Mouse (Mus musculus): ENCODE measurements around the gene Ccr1l1.

Ccr1l1 gene

DNA sequence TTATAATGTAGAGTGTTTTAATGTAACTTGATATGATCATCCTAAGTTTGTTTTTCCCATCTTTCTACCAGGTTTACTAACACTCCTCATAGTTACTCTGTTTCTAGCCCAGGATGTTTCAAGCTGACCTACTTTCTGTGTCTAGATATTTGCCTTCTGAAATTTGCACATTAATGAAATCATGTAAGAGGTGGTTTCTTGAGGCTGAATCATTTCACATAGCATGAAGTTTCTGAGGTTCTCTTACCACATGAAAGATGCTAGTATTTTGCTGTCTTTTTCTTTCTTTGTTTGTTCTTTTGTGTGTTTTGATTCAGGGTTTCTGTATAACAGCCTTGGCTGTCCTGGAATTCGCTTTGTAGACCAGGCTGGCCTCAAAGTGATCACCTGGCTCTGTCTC lies 18.0 kb downstream of the Ccr1l1 start:
- DNase-seq (ENCODE audit: low spot score) = no peak

DNA sequence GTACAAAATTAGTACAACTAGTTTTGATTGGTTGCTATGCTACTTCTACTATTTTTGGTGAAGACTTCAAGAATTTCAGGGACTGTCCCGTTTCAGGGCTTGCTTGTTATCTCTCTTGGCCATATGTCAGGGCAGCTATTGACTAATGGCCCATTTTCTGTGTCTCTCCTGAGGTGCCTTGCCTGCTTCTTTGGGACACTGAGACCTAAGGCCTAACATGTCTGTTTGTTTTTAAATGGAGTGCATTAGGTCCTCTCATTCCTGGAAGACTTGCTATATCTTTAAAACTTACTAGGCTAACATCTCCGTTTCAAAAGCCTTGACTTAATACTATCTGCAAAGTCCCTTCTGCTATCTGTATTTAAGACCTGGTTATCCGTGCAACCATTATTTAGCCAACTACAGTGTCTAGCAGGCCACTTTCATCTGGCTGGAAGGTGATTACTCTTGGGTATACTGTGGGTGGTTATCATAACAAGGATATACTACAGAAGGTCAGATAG lies 20.2 kb downstream of the Ccr1l1 start:
- DNase-seq (ENCODE audit: low spot score) = no peak

DNA sequence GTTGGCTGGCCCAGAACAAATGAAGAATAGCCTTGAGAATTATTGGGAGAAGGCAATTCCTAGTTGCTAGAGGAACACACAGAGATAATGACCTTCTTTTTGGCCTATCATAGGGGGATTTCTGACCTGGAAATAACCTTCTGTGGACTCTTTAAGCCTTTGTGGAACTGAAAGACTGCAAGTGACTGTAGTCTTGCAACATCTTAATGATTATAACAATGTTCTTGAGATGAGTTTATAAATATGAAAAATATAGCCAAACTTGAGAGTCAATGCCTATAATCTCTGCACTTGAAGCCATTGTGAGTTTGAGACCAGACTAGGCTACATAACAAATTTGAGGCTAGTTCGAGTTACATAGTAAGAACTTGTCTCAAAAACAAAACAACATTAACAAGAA lies 21.3 kb downstream of the Ccr1l1 start:
- no peak for DNase-seq (ENCODE audit: low spot score)

DNA sequence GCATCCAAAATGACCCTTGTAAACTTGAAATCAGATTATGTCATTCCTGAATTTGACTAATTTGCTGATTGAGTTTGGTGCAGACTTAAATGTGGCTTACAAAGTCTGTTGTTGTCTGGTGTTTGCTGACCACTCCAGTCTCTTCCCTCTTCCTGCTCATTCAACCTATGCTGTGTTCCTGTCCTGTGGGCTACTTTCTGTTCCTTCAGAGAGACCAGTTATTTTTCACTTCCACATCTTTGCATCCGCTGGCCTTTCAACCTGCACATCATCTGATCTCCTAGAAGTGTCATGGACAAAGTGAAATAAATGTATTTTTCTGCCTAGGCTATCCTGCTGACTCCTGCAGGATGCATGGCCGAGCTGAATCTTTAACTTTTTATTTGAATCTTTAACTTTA lies 24.7 kb downstream of the Ccr1l1 start:
- DNase-seq (ENCODE audit: low spot score) = no peak

DNA sequence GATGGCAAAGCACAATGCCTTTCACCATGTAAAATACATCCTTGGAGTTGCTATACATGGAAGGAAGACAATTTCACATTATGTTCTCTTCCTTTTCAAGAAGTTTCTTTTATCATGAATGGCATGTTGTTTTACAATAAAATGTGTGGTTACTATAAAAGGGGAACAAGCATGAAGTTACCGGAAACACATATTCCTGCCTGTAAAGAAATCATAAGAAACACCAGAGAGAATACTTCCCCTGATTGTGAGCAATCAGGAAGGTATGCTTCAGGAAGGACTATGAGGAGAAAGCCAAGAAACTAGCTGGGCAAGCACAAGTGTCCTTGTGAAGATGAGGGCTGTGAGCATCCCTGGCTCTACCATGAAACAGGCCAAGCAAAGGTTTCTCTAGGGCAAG lies 27.0 kb downstream of the Ccr1l1 start:
- no peak for DNase-seq (ENCODE audit: low spot score)

DNA sequence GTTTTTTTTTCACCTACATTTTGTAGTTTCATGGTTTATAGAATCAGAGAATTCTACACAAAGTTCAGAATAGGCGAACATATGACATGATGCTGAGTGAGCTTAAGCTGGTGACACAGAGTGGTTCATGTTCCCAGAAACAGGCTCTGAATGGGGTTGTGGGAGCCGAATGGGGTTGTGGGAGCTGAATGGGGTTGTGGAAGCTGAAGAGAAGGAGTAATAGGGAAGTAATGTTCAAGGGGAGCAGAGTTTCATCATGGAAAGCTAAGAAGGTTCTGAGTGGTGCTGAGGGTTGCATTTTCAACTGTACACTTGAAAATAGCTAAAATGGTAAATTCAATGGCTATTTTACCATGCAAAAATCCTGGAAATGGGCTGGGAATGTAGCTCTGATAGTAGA lies 28.8 kb downstream of the Ccr1l1 start:
- DNase-seq (ENCODE audit: low spot score) = no peak

DNA sequence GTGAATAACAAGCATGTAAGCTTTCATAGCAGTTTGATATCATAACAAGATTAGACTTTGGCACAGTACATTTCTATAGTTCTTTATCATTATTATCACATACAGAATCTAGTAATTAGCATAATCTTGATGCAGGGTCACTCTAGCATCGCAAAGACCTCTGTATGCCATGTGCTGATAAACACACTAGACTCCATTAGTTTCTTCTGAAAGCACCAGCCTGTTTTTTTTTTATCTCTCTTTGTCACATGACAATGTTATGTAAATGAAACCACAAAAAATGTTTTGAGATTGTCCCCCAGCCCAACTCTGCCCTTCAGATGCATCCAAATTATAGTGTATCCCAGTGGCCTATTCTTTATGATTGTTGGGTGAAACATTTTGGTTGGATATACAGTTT lies 30.4 kb downstream of the Ccr1l1 start:
- DNase-seq (ENCODE audit: low spot score) = no peak

DNA sequence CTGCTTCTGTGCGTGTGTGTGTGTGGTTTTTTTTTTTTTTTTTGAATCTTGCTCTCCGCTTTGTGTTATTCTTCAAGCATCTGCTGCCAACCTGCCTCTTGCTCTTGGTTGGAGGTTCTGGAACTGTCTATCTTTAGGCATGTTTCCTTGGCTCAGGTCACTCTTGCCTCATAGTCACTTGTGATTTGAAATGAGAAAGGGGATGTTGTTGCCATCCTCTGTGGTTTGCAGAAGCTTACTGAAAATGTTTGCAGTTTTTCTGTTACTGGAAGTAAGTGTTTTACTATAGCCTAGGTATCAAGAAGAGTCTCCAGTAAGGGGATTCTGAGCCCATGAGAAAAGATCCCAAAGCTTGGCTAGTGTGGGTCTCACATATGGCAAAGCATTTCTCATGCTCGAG lies 36.2 kb downstream of the Ccr1l1 start:
- DNase-seq (ENCODE audit: low spot score) = no peak

DNA sequence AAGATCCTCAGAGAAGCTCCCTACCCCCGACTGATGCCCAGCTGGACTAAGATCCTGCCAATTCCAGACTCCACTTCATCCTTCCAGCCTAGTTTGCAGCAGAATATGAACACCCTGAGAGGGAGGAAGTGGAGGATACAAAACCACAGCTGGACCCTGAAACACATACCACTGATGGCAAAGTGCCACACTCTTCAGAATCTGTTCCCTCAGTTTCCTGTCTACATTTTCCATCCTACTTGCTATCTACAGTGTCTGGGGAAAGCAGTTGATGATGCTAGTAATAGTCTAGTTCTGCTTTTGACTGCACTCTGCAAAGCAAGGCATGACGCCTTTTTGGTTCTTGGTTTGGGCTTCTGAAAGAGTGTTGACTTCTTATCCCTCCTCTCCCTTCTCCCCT lies 36.9 kb downstream of the Ccr1l1 start:
- DNase-seq (ENCODE audit: low spot score) = no peak

DNA sequence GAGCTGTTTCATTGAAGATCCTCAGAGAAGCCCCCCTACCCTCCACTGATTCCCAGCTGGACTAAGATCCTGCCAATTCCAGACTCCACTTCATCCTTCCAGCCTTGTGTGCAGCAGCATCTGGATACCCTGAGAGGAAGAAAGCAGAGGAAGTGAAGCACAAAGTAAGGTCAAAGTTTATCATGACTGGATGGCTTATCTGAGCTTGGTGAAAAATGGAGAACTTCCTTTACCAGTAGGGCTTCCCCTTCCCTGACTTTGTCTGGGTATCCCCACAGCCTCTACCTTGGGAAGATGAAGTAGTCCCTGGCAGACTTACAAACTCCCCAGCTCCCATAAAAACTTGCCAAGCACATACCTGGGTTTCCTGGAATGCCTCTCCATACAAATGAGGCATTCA lies 37.6 kb downstream of the Ccr1l1 start:
- DNase-seq (ENCODE audit: low spot score) = no peak

DNA sequence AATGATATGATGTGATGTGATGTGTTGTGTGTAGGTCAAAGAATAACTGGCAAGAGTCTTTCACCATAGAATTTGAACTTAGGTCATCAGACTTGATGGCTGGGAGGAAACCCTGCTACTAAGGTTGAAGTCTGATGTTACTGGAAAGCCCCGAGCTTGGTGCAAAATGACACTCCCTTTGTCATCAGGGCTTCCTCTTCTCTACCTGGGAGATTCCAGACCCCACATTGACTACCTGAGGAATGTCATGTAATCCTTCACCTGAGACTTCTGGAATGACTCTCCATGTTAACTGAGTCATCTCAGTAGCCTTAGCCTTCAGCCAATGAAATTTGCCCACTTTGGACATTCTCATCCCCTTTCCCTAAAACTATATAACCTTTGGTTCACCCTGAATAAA lies 38.0 kb downstream of the Ccr1l1 start:
- no peak for DNase-seq (ENCODE audit: low spot score)

DNA sequence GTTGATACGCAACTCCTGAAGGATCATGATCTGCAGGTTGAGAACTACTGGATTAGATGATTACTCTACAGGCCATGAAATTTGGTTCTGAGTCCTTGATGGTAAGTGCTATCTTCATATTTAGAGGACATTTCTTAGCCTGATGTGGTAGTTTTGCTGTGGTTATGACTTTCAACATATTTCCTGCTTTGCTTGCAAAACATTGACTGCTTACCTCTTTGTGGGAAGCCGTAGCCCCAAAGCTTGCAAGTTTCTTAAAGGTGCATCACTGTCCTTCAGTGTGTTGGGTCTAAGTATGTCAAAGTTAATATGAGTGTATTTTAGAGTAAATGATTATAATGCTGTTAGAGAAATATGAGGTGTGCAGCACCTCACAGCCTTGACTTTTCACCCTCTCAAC lies 40.2 kb downstream of the Ccr1l1 start:
- no peak for DNase-seq (ENCODE audit: low spot score)

DNA sequence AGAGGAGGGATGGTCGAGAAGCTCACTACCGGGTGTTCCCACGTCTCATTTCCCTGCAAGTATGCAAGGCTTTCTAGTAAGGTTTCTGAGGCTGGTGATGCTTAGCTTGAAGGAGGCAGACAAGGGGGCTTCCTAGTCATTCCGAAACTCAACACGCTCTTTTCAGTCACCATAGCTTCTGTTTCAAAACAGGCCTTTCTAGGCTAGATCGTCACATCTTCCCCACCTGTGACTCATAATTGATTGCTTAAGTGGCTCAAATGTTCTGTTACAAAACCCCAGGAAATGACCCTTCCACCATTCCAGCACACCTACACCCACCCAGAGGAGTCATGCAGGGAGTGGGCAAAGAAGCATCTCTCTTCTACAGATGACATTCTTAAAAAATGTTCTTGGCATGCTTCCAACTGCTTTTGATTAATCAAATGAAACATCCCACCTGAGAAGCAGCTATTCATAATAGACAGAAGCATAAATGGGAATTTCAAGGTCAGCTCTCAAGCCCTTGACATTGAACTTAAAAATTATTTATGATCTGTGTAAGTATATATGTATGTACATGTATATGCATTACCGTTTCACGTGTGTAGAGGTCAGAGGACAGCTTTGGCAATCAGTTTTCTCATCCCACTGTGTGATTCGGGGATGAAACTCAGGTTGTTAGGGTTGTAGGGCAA lies 41.5 kb downstream of the Ccr1l1 start:
- DNase-seq (ENCODE audit: low spot score) = no peak

DNA sequence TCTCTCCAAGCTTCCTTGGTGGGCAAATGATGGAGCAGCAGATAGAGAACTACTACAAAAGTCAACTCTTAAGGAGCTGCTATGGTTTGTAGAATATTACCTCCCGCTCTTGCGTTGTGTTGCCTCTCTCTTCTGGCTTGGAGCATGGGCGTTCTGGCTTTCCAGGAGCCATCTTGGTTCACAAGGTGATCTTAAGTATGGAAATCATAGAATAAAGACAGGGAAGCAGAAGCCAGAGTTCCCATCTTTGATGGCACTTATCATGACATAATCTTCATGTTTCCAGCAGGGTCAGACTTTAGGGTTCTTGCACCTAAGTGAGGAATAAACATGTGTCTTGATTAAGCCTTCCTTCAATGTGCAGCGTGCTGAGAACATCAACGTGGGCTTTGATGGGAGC lies 42.4 kb downstream of the Ccr1l1 start:
- no peak for DNase-seq (ENCODE audit: low spot score)

DNA sequence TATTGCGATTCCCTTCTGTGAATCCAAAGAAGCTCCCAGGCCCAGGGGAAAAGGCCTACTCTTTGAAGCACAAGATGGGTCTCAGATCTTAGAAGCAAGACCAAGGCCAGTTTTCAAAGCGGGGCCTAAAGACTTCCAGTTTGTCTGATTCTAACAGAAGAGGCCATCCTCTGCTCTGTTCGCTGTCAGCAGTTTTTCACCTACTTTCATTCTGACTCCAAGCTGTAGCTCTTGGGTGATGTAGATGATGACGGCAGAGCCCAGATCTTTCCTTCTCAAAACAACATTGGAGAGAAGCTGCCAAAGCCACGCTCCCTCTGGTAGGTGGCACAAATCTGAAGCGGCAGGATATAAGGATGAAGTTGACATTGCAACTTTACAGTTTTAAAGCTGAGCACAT lies 42.9 kb downstream of the Ccr1l1 start:
- DNase-seq (ENCODE audit: low spot score) = no peak

DNA sequence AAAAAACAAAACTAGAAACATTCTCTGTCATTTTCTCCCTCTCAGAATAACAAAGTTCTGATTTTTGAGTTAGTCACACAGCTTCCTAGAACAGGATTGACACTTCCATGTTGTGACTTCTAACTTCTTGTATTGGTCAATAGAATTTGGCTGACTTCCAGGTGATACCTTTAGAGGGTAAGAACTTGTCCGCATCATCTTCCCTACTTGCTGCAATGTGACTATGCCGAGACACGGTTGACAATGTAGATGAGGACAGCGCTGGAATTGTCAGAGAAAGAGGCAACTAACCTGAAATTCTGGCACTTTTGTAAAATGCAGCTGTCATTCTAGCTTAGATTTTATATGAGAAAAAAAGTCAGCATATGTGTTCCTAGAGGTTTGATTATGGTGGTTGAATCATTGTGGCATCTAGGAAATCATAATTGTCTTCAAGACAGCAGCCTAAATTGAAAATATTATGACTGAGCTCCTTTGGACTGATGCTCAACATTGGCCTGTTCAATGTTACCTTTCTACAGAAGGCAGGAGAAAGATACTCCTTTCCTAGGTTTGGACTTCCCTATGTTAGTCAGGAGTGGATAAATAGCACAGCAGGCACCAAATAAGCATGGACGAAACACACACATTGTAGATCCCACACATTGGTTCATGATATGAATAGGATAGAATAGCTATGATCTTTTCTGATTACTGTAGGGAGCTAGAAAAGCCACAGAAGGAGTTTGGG lies 44.3 kb downstream of the Ccr1l1 start:
- DNase-seq (ENCODE audit: low spot score) = no peak

DNA sequence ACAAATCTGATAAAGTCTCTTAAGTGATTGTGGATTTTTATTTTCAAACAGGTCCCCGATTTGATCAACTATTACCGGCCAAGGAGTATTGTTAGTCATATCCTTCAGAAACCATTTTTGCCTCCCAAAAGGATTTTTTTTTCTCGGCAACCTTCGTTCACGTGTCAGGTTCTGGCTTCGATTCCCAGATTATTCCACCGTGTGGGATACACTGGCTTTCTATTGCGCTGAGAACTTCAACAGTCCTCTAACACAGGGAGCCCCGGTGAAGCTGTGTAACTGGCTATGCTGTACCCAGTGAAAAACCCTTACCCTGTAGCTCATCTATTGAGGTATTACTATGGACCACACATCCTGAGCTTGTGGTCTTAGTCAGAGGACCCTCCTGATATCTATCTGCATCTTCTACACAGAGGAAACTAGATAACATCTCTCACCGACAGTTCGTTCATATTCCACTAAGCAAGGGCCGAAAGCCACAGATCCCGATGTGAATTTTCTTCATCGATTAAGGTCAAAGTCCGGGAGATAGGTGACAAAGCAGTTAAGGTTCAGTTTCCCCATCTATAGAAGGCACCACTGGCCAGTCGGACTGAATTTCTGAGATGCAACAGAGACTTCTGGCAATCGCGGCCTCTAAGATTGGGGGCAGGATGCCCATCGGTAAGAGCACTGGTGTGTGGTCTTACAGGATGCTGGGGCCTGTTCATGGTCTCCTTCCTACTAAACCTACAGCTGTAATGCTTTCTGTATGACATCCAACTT lies 45.1 kb downstream of the Ccr1l1 start:
- DNase-seq (ENCODE audit: low spot score) = no peak

DNA sequence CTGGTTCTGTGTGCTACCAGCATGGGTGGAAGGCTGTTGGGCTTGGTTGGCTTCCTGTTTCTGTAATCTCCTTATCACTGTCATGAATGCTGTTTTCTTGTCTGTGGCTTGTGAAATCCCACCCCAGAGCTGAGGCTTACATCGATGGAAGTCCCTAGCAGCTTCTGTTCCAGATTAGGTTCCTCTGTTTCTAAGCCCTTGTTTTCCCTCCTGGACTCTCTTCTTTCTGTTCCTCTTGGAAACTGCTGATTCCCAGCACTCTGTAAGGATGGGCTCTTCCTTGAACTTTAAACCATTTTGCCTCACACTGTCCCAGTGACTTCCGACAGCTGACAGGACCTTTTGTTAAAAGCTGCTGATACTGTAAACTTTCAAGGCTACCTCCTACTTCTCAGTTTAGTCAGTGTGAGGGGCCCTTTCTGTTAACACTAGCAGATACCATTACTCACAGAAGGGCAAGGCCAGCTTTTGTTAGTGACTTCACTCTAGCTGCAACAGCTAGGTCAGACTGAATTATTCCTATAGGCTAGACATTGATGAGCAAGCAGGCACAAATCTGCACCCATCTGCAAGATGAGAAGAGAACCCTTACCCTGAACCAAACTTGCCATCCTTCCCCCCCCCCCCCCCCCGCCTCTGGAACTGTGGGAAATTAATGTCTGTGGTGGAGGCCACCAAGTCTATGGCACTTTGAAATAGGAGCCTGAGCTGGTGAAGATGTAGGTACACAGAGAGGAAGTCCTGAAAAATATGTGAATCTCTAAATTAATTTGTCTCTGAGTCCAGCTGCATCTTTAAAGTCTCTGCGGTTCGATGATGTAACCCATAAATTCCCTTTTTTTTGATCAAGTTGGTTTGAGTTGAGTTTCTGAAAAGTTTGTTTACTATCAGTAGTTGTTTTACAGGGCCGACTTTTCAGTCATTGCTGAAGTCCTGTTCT lies 46.2 kb downstream of the Ccr1l1 start:
- DNase-seq (ENCODE audit: low spot score) = no peak

DNA sequence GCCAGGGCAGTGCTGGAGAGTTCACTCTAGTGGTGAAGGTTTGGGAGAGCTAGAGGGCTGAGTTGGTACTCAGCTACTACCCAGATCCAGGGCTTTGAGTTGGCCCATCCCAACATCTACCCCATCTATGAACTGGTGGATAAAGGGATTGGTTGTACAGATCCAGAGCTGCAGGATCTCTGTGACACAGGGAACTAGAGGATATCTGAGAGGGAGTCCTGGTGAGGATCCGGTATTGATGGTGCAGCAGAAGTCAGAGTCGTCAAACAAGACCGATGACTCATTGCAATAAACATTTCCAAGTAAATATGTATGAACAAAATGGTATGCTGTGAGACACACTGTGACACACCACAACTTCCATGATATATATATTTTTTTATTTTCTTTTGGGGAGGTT lies 47.3 kb downstream of the Ccr1l1 start:
- DNase-seq (ENCODE audit: low spot score) = no peak

DNA sequence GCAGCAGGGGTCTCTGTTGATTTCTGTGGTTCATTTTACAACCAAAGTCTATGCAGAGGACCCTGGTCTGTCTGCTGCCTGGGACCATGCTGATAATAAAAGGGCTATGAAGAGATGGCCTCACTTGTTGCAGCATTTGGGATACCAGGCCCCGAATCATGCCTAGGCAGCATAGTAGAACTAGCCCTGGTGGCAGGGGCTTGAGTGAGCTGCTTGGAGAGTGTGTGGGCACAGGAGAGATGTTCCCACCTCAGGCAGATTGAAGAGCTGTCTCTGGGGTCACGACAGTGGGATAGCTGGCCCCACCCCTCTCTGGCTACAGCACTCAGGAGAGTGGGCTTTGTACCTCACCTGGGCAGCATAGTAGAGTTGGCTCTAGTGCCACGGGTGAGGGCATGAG lies 47.7 kb downstream of the Ccr1l1 start:
- DNase-seq (ENCODE audit: low spot score) = no peak

DNA sequence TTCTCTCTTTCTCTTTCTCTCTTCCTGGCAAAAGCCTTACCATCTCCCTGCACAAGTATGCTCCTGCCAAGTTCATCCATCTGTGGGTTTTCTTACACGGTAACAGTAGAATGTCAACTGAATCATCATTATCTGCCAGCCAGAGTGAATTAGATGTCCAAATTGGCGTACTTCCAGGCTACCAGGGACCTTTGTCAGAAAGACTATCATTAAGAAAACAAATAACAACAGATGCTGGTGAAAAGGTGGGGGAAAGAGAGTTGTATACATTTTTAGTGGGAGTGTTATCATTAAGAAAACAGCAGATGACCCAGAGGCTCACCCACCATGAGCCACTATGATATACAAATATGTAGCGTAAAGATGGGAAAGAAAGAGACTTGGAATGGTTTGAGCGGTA lies 48.3 kb downstream of the Ccr1l1 start:
- no peak for DNase-seq (ENCODE audit: low spot score)

DNA sequence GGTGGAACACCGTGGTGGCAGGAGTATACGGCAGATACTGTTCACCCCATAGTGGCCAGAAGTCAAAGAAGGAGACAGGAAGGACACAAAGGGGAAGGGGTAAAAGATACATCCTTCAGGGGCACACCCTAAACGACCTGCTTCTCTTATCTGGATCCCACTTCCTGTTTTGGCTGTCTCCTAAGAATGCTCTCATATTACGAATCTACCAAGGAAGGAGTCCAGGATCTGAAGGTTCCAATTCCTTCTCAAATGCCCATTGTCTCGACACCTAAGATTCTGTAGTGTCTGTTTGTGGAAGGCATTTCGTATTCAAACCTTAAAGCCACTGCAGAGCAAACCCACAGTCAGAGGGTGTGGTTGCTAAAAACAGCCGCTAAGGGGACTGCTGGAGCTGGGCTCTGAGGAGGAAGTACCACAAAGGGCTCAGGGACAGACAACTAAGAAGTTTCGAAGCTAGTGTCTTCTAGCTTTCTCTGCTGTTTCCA lies 49.4 kb downstream of the Ccr1l1 start:
- no peak for DNase-seq (ENCODE audit: low spot score)
